Mouse (Mus musculus) CD4-positive naive resting alpha-beta T cell, adult 57 days (primary cell): ENCODE results near the gene Exosc2. TPM values are rescaled to one million over a fixed set of nuclear protein-coding genes. Genes with fewer than 3 reads are reported as not detected.

ENCODE experiments used
- total RNA-seq: library from RNA; stranded (reverse); gene quantifications from one replicate; pipeline ENCODE4 v1.2.4, GENCODE M21; 2023

Exosc2 gene
- total RNA-seq, result 62.3 TPM

DNA sequence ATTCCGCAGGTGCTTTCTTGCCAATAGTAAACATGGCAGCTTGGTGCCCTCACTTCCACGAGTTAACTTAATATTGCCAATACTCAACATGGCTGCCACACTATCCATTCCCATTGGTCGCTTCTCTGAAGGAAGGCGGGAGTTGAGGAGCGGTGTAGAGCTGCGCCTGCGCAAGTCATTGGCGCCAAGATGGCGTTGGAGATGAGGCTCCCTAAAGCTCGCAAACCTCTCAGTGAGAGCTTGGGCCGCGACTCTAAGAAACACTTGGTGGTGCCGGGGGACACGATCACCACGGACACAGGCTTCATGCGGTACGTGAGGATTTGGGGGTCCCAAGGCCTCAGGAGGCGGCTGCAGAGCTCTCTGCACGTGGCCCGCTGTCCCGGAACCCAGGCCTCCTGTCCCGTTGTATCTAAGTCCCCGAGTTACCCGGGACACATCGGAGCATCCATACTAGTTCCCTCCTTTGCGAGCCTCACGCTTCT lies at the start of gene Exosc2:
Gene Exosc2, plus strand, starts transcription at position 165 of the 485 bp plus-strand sequence.

DNA sequence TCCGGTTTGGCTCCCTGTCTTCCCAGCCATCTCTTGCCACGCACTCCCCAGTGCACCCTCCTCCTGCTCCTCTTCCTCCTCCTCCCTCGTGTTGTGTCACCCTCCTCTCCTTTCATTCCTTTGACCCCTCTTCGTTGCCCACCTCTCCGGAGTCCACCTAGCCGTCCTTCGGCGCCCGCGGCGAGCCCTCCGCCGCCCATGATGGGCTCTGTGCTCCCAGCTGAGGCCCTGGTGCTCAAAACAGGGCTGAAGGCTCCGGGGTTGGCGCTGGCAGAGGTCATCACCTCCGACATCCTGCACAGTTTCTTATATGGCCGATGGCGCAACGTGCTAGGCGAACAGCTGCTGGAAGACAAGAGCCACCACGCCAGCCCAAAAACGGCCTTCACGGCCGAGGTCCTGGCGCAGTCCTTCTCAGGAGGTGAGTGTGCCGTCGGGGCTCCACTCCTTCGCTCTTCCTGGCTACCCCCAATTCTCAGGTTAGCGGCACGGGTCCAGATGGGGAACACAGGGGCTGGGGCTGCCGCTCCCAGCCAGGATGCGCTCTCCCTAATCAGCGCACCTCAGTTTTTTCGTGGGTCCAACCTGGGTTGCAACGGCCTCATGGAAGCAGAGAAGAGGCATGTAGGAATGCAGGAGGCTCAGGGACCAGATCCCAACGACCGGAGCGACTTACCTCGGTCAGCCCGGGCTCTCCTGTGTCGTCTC lies 30.5 kb upstream of the Exosc2 start, which contains the start of gene Prdm12:
Gene Prdm12, plus strand, starts transcription at position 137 of the 708 bp plus-strand sequence.

DNA sequence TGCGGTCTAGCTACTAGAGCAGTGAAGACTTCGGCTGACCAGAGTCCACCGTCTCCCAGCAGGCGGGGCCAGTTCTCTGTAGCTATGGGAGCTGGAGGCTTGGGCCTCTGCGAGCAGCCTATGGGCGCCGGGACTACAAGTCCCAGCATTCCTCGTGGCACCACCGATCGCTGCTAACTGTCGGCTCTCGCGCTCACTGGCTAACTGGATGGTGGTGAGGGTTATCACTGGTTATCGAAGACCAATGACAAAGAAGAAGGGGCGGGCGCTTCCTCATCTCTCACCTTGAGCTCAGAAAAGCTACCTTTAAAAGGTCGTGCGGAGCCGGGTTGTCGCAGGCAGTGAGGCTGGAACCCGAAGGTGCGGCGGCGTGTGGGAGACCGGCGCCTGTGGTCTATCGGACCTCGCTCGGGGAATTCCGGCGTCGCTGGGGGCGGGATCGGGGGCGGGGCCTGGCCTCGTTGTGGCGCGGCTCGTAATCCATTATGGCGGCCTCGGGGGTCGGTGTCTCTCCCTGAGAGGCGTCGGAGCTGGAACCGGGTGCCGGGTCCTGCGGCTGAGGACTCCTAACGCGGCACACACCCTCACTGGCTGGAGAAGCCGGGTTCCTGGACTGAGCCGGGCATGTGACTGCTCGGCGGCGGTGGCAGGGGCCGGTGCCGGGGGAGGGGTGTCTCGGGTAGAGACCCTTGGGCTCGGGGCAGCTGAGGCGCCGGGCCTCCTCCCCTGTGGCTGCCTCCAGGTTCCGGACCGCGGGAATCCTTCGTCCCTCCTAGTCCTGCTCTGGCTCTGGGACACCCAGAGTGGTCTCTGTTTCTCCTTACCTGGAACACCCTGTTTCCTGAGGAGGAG lies 17.8 kb downstream of the Exosc2 start, which contains the start of gene Abl1:
Gene Abl1, plus strand, starts transcription at position 303 of the 852 bp plus-strand sequence.

Other genes starting within 250 kb of the Exosc2 start
- gene Ass1, start 200.5 kb upstream of the Exosc2 start, total RNA-seq, result 129 TPM
- 19.6 TPM for gene Fubp3, start 98.1 kb upstream of the Exosc2 start, total RNA-seq
- not detected for gene Prdm12, start 30.7 kb upstream of the Exosc2 start, total RNA-seq
- 66.7 TPM for gene Abl1, start 17.7 kb downstream of the Exosc2 start, total RNA-seq
- 3.4 TPM for gene Qrfp, start 139.9 kb downstream of the Exosc2 start, total RNA-seq
- 0.53 TPM for gene Fibcd1, start 175.3 kb downstream of the Exosc2 start, total RNA-seq
- 0.15 TPM for gene Lamc3, start 216.6 kb downstream of the Exosc2 start, total RNA-seq